Mouse (Mus musculus) liver, embryonic 14.5 days (tissue): ENCODE measurements around the gene Larp4b. TPM values are rescaled to one million over a fixed set of nuclear protein-coding genes. Genes with fewer than 3 reads are reported as not detected.

ENCODE experiments used
- ATAC-seq: fragments of 200-750 bp; cut with Nextera tagmentation; 2 replicates; pipeline ENCODE4 v1.8.0; 2017; ENCODE audit warnings: moderate number of reproducible peaks, mild to moderate bottlenecking, moderate library complexity; ENCODE audit not compliant: insufficient read depth
- DNase-seq, 3 experiments: peaks; one replicate each; pipeline ENCODE4 v3.0.0-alpha.2; 2012 to 2013; ENCODE audit warnings: low read depth in 3 of 3, low spot score in 3 of 3
- H3K27ac ChIP-seq: fragments of 300-500 bp; sonication (generic); 2 replicates; pipeline ENCODE4 v1.5.1; 2014; ENCODE audit warnings: moderate library complexity, mild to moderate bottlenecking, control low read depth, inconsistent platforms
- H3K27me3 ChIP-seq: fragments of 300-500 bp; sonication (generic); 2 replicates; pipeline ENCODE4 v1.6.1; 2014; ENCODE audit warnings: mild to moderate bottlenecking, low read length, moderate library complexity; ENCODE audit not compliant: control insufficient read depth, insufficient read depth
- H3K36me3 ChIP-seq: fragments of 300-500 bp; sonication (generic); replicated peaks from 2 replicates; pipeline ENCODE4 v1.6.1; 2014; ENCODE audit warnings: low read depth; ENCODE audit not compliant: control insufficient read depth, insufficient read depth
- H3K4me1 ChIP-seq, 2 experiments: fragments of 200-500 bp in 1 of 2; fragments of 300-500 bp in 1 of 2; sonication (generic) in 1 of 2; replicated peaks; 2 replicates each; pipeline ENCODE4 v1.6.1; 2012 to 2014; ENCODE audit warnings: antibody characterized with exemption in 1 of 2, inconsistent platforms in 1 of 2, low read length in 1 of 2; ENCODE audit not compliant: control insufficient read depth in 2 of 2, insufficient read depth in 2 of 2
- H3K4me2 ChIP-seq: fragments of 300-500 bp; sonication (generic); 2 replicates; pipeline ENCODE4 v1.6.1; 2014; ENCODE audit warnings: low read depth, mild to moderate bottlenecking, control low read depth, moderate library complexity
- H3K4me3 ChIP-seq, 2 experiments: fragments of 200-500 bp in 1 of 2; fragments of 300-500 bp in 1 of 2; sonication (generic) in 1 of 2; 2 replicates each; pipeline ENCODE4 v1.5.1; 2012 to 2014; ENCODE audit warnings: low read depth in 2 of 2, low read length in 2 of 2, mild to moderate bottlenecking in 2 of 2, control low read depth in 1 of 2, inconsistent platforms in 1 of 2, moderate library complexity in 1 of 2; ENCODE audit not compliant: insufficient read depth in 1 of 2
- H3K9ac ChIP-seq: fragments of 300-500 bp; sonication (generic); replicated peaks from 2 replicates; pipeline ENCODE4 v1.6.1; 2014; ENCODE audit warnings: mild to moderate bottlenecking, control low read depth, moderate library complexity
- H3K9me3 ChIP-seq: fragments of 300-500 bp; sonication (generic); 2 replicates; pipeline ENCODE4 v1.6.1; 2016; ENCODE audit warnings: low read length, mixed read lengths; ENCODE audit not compliant: control insufficient read depth
- CTCF ChIP-seq: IDR thresholded peaks from 2 replicates; pipeline ENCODE4 v1.5.1; 2016; ENCODE audit warnings: antibody characterized with exemption, low read depth, control low read depth
- EP300 ChIP-seq: IDR thresholded peaks from 2 replicates; pipeline ENCODE4 v1.6.1; 2016; ENCODE audit warnings: antibody characterized with exemption, low read depth
- WGBS: fragments of 180-500 bp; shearing (Covaris S2); extraction: QIAGEN DNeasy Blood & Tissue Kit; methylation state at CpG from one replicate; pipeline ENCODE4 v1.1.7; 2014; ENCODE audit not compliant: insufficient replicate concordance; 5-methylcytosine and 5-hydroxymethylcytosine counted together
- polyA plus RNA-seq, 2 experiments: library from polyadenylated mRNA; depleted of rRNA in 1 of 2; stranded (reverse) in 1 of 2; unstranded in 1 of 2; fragments of >200 nt; fragmentation: Nextera tagmentation in 1 of 2; extraction: Ambion mirVana in 1 of 2; gene quantifications; 2 replicates each; pipeline versions ENCODE4 v1.2.1 to v1.2.3; 2012 to 2014

Larp4b gene
- polyA plus RNA-seq, 2 experiments = 16.5 to 27.7 TPM

GRCm38 (mm10) chr13:9075825-9076592 is 17.7 kb upstream of the Larp4b start:
- 58% methylated on average over 7 of the region's 7 CpGs for WGBS
- Histone ChIP-seq H3K4me2 (no peak overlapping the region), H3K27me3 (no peaks in the 10 kb centered on the region), H3K27ac (no peak overlapping the region), H3K9me3 (no peaks in the 10 kb centered on the region), H3K4me1 (peaks cover 0 to 1% of the 10 kb centered on the region in 2 experiments; a peak in 1 of 4 replicates), H3K4me3 (no peak overlapping the region), H3K9ac (no peak overlapping the region), H3K36me3 (no peaks in the 10 kb centered on the region)
- ATAC-seq (no peak), DNase-seq (no peak)
- TF ChIP-seq EP300 (no peak), CTCF (no peak)

GRCm38 (mm10) chr13:9082128-9082883 is 11.4 kb upstream of the Larp4b start:
- no peak for DNase-seq
- Histone ChIP-seq H3K9ac (no peak overlapping the region), H3K36me3 (no peaks in the 10 kb centered on the region), H3K9me3 (no peaks in the 10 kb centered on the region), H3K27me3 (no peaks in the 10 kb centered on the region), H3K4me2 (no peak overlapping the region), H3K4me1 (no peaks in the 10 kb centered on the region), H3K27ac (no peak overlapping the region), H3K4me3 (no peak overlapping the region)
- WGBS = 57% methylated on average over 14 of the region's 14 CpGs
- TF ChIP-seq CTCF (no peak), EP300 (no peak)
- no peak for ATAC-seq

- under 1% methylated on average over 54 of the region's 63 CpGs for WGBS
- ATAC-seq = peak; percentile 66
- Histone ChIP-seq H3K27me3 (no peaks in the 10 kb centered on the region), H3K4me3 (peak overlapping the region; percentile 94), H3K9ac (peak overlapping the region; percentile 98), H3K4me2 (peak overlapping the region; percentile 89), H3K36me3 (peaks cover 4% of the 10 kb centered on the region; the same call in 1 of the 2 replicates), H3K27ac (peak overlapping the region; percentile 90), H3K4me1 (peaks cover 30 to 36% of the 10 kb centered on the region in 2 experiments), H3K9me3 (no peaks in the 10 kb centered on the region)
- DNase-seq = no peak
- no peak for TF ChIP-seq CTCF
- no peak for TF ChIP-seq EP300
These were observed 702 bp downstream of the Larp4b start for GRCm38 (mm10) chr13:9094186-9094980.

- Histone ChIP-seq H3K4me2 (no peak overlapping the region), H3K9me3 (no peaks in the 10 kb centered on the region), H3K36me3 (peaks cover 8% of the 10 kb centered on the region), H3K4me3 (no peak overlapping the region), H3K9ac (no peak overlapping the region), H3K27me3 (no peaks in the 10 kb centered on the region), H3K4me1 (peaks cover 22 to 28% of the 10 kb centered on the region in 2 experiments), H3K27ac (no peak overlapping the region)
- TF ChIP-seq CTCF (no peak), EP300 (no peak)
- WGBS = 78% methylated on average over 5 of the region's 5 CpGs
- ATAC-seq (no peak), DNase-seq (no peak)
These were observed 5.6 kb downstream of the Larp4b start for GRCm38 (mm10) chr13:9099289-9099688.
